Mouse (Mus musculus): ENCODE measurements around the gene Slc37a1. TPM values are rescaled to one million over a fixed set of nuclear protein-coding genes. Genes with fewer than 3 reads are reported as not detected.

The Slc37a1 gene
- polyA plus RNA-seq, 1 experiment from 2014 or later = 5.8 TPM

GRCm38 (mm10) chr17:31279541-31279940 lies 7.1 kb upstream of the Slc37a1 start:
- Histone ChIP-seq H3K27me3 (ENCODE audit: control insufficient read depth, insufficient read depth, low read length) (no peaks in the 10 kb centered on the region), H3K27ac (ENCODE audit: low read depth, low read length) (no peak overlapping the region), H3K4me3 (ENCODE audit: low read depth, low read length) (no peak overlapping the region), H3K4me1 (replicated peaks; ENCODE audit: control insufficient read depth, insufficient read depth, low read length) (peaks cover 7% of the 10 kb centered on the region; the same call in 1 of the 2 replicates), H3K9ac (ENCODE audit: low read length) (no peak overlapping the region), H3K4me2 (ENCODE audit: low read depth, low read length, severe bottlenecking) (no peak overlapping the region), H3K36me3 (ENCODE audit: control insufficient read depth, insufficient read depth, low read length) (no peaks in the 10 kb centered on the region), H3K9me3 (ENCODE audit: control insufficient read depth, low read length) (no peaks in the 10 kb centered on the region)
- no peak for ATAC-seq (replicated peaks; ENCODE audit: low FRiP score)
- no peak for DNase-seq (ENCODE audit: low spot score)
- 85% methylated on average over 9 of the region's 9 CpGs for WGBS

GRCm38 (mm10) chr17:31280269-31280668 lies 6.3 kb upstream of the Slc37a1 start:
- Histone ChIP-seq H3K4me1 (replicated peaks; ENCODE audit: control insufficient read depth, insufficient read depth, low read length) (peaks cover 7% of the 10 kb centered on the region; the same call in 1 of the 2 replicates), H3K4me3 (ENCODE audit: low read depth, low read length) (no peak overlapping the region), H3K9me3 (ENCODE audit: control insufficient read depth, low read length) (no peaks in the 10 kb centered on the region), H3K27me3 (ENCODE audit: control insufficient read depth, insufficient read depth, low read length) (no peaks in the 10 kb centered on the region), H3K9ac (ENCODE audit: low read length) (no peak overlapping the region), H3K36me3 (ENCODE audit: control insufficient read depth, insufficient read depth, low read length) (no peaks in the 10 kb centered on the region), H3K4me2 (ENCODE audit: low read depth, low read length, severe bottlenecking) (no peak overlapping the region), H3K27ac (ENCODE audit: low read depth, low read length) (no peak overlapping the region)
- no peak for DNase-seq (ENCODE audit: low spot score)
- no peak for ATAC-seq (replicated peaks; ENCODE audit: low FRiP score)
- WGBS = 85% methylated on average over 6 of the region's 6 CpGs

- Histone ChIP-seq H3K9ac (ENCODE audit: low read length) (no peak overlapping the region), H3K9me3 (ENCODE audit: control insufficient read depth, low read length) (no peaks in the 10 kb centered on the region), H3K36me3 (ENCODE audit: control insufficient read depth, insufficient read depth, low read length) (no peaks in the 10 kb centered on the region), H3K4me1 (replicated peaks; ENCODE audit: control insufficient read depth, insufficient read depth, low read length) (peaks cover 7% of the 10 kb centered on the region; the same call in 1 of the 2 replicates), H3K4me2 (ENCODE audit: low read depth, low read length, severe bottlenecking) (no peak overlapping the region), H3K27ac (ENCODE audit: low read depth, low read length) (no peak overlapping the region), H3K27me3 (ENCODE audit: control insufficient read depth, insufficient read depth, low read length) (no peaks in the 10 kb centered on the region), H3K4me3 (ENCODE audit: low read depth, low read length) (no peak overlapping the region)
- 45% methylated on average over 19 of the region's 19 CpGs for WGBS
- ATAC-seq (replicated peaks; ENCODE audit: low FRiP score) (no peak), DNase-seq (ENCODE audit: low spot score) (no peak)
Measured at GRCm38 (mm10) chr17:31281830-31282686, 4.5 kb upstream of the Slc37a1 start.

DNA sequence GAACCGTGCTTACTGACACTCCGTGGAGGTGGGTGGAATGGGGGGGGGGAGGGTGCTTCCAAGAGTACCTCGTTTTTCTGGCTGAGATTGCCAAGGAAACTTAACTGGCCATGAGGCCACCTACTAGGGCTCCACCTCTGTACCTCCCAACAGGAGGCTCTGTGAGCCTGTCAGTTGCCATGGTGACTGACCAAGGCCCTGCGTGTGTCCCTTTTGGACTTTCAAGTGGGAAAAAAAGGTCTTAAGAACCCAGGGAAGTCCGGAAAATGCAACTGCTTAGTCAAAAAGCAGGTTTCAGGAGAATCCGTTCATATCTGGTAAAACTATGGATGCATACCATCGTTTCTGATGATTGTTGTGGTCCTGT lies 3.9 kb upstream of the Slc37a1 start:
- DNase-seq (ENCODE audit: low spot score) = no peak
- WGBS = 10% methylated on average over 7 of the region's 7 CpGs
- H3K4me3 ChIP-seq (ENCODE audit: low read depth, low read length) = no peak overlapping the region

DNA sequence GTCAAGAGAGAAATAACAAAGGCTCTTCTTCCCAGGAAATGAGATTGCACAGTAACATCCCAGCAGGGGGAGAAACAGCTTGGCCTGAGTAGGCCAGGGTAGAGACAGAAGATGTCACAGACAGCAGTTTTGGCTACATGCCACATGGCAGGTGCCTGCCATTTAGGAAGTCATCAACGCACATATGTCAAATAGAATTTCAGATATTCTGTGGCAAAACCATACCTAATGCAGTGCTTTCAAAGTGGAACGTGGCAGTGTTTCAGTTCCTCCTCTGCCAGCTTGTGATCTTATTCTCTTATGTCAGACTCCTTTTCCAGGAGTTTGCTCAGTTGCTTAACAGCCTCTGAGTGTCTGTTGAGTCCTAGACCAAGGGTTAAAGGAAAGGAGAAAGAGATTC lies 725 bp upstream of the Slc37a1 start:
- H3K27ac ChIP-seq (ENCODE audit: low read depth, low read length) = no peak overlapping the region

More for the DNA sequence above, 3.9 kb upstream of the Slc37a1 start:
- Histone ChIP-seq H3K4me2 (ENCODE audit: low read depth, low read length, severe bottlenecking) (no peak overlapping the region), H3K4me1 (replicated peaks; ENCODE audit: control insufficient read depth, insufficient read depth, low read length) (peaks cover 7% of the 10 kb centered on the region; the same call in 1 of the 2 replicates), H3K36me3 (ENCODE audit: control insufficient read depth, insufficient read depth, low read length) (no peaks in the 10 kb centered on the region), H3K27ac (ENCODE audit: low read depth, low read length) (no peak overlapping the region), H3K9ac (ENCODE audit: low read length) (no peak overlapping the region), H3K27me3 (ENCODE audit: control insufficient read depth, insufficient read depth, low read length) (no peaks in the 10 kb centered on the region), H3K9me3 (ENCODE audit: control insufficient read depth, low read length) (no peaks in the 10 kb centered on the region)
- no peak for ATAC-seq (replicated peaks; ENCODE audit: low FRiP score)

GRCm38 (mm10) chr17:31287216-31287615 lies 624 bp downstream of the Slc37a1 start:
- Histone ChIP-seq H3K9ac (ENCODE audit: low read length) (no peak overlapping the region), H3K27ac (ENCODE audit: low read depth, low read length) (no peak overlapping the region), H3K4me1 (replicated peaks; ENCODE audit: control insufficient read depth, insufficient read depth, low read length) (peaks cover 6% of the 10 kb centered on the region; the same call in 1 of the 2 replicates), H3K4me2 (ENCODE audit: low read depth, low read length, severe bottlenecking) (no peak overlapping the region), H3K9me3 (ENCODE audit: control insufficient read depth, low read length) (no peaks in the 10 kb centered on the region), H3K36me3 (ENCODE audit: control insufficient read depth, insufficient read depth, low read length) (no peaks in the 10 kb centered on the region), H3K4me3 (ENCODE audit: low read depth, low read length) (no peak overlapping the region), H3K27me3 (ENCODE audit: control insufficient read depth, insufficient read depth, low read length) (no peaks in the 10 kb centered on the region)
- DNase-seq (ENCODE audit: low spot score) (no peak), ATAC-seq (replicated peaks; ENCODE audit: low FRiP score) (no peak)
- WGBS = 94% methylated on average over 3 of the region's 3 CpGs

More for the DNA sequence above, 725 bp upstream of the Slc37a1 start:
- Histone ChIP-seq H3K4me3 (ENCODE audit: low read depth, low read length) (no peak overlapping the region), H3K9me3 (ENCODE audit: control insufficient read depth, low read length) (no peaks in the 10 kb centered on the region), H3K4me1 (replicated peaks; ENCODE audit: control insufficient read depth, insufficient read depth, low read length) (peaks cover 10% of the 10 kb centered on the region; the same call in 1 of the 2 replicates), H3K36me3 (ENCODE audit: control insufficient read depth, insufficient read depth, low read length) (no peaks in the 10 kb centered on the region), H3K27me3 (ENCODE audit: control insufficient read depth, insufficient read depth, low read length) (no peaks in the 10 kb centered on the region), H3K9ac (ENCODE audit: low read length) (no peak overlapping the region), H3K4me2 (ENCODE audit: low read depth, low read length, severe bottlenecking) (no peak overlapping the region)
- 86% methylated on average over 2 of the region's 2 CpGs for whole genome bisulfite sequencing
- ATAC-seq (replicated peaks; ENCODE audit: low FRiP score) (no peak), DNase-seq (ENCODE audit: low spot score) (no peak)

GRCm38 (mm10) chr17:31288999-31289726 lies 2.6 kb downstream of the Slc37a1 start:
- ATAC-seq (replicated peaks; ENCODE audit: low FRiP score) (no peak), DNase-seq (ENCODE audit: low spot score) (no peak)
- peaks cover 3% of the 10 kb centered on the region; the same call in 1 of the 2 replicates for H3K4me1 ChIP-seq (replicated peaks; ENCODE audit: control insufficient read depth, insufficient read depth, low read length)
- no peaks in the 10 kb centered on the region for H3K27me3 ChIP-seq (ENCODE audit: control insufficient read depth, insufficient read depth, low read length)
- H3K4me2 ChIP-seq (ENCODE audit: low read depth, low read length, severe bottlenecking) = no peak overlapping the region
- H3K9me3 ChIP-seq (ENCODE audit: control insufficient read depth, low read length) = no peaks in the 10 kb centered on the region
- no peak overlapping the region for H3K27ac ChIP-seq (ENCODE audit: low read depth, low read length)
- 68% methylated on average over 7 of the region's 7 CpGs for WGBS
- H3K36me3 ChIP-seq (ENCODE audit: control insufficient read depth, insufficient read depth, low read length) = no peaks in the 10 kb centered on the region
- H3K9ac ChIP-seq (ENCODE audit: low read length) = no peak overlapping the region
- H3K4me3 ChIP-seq (ENCODE audit: low read depth, low read length) = no peak overlapping the region

DNA sequence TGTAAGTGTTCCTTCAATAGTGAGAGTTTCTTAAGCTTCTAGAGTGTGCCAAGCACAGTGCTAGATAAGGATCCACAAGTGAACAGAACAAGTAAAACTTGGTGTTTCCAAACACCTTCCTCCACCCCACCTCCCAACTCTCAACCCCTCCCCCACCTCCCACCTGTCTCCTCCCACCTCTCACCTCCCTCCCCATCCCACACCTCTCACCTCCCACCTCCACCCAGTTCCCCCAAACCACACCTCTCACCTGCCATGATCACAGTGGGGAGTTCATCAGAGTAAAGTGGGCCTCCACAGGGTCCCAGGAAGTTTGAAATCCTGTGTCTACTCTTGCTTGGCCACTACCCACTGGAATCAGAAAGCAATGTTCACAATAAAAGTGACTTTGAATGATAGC lies 3.7 kb downstream of the Slc37a1 start:
- Histone ChIP-seq H3K4me1 (replicated peaks; ENCODE audit: control insufficient read depth, insufficient read depth, low read length) (peaks cover 4% of the 10 kb centered on the region; the same call in 1 of the 2 replicates), H3K27ac (ENCODE audit: low read depth, low read length) (no peak overlapping the region), H3K4me2 (ENCODE audit: low read depth, low read length, severe bottlenecking) (no peak overlapping the region), H3K9me3 (ENCODE audit: control insufficient read depth, low read length) (no peaks in the 10 kb centered on the region), H3K27me3 (ENCODE audit: control insufficient read depth, insufficient read depth, low read length) (peaks cover 1% of the 10 kb centered on the region; the same call in 1 of the 2 replicates), H3K36me3 (ENCODE audit: control insufficient read depth, insufficient read depth, low read length) (no peaks in the 10 kb centered on the region), H3K4me3 (ENCODE audit: low read depth, low read length) (no peak overlapping the region), H3K9ac (ENCODE audit: low read length) (no peak overlapping the region)
- DNase-seq (ENCODE audit: low spot score) = no peak
- no peak for ATAC-seq (replicated peaks; ENCODE audit: low FRiP score)
